Mouse (Mus musculus): Measurements from ENCODE around the gene H2al1g. TPM values are rescaled to one million over a fixed set of nuclear protein-coding genes. Genes with fewer than 3 reads are reported as not detected.
"Not testable (repeated sequence)": the region's sequence is repeated elsewhere in the genome, so short reads cannot be mapped to it uniquely, and the experiment has no call there.

Gene H2al1g
- polyA plus RNA-seq, 1 experiment, result not detected

- not testable (repeated sequence) for H3K27ac ChIP-seq (ENCODE audit: insufficient read depth, low read depth, low read length); H3K4me3 ChIP-seq (ENCODE audit: insufficient read depth, low read length); H3K4me1 ChIP-seq (ENCODE audit: control insufficient read depth, insufficient read depth, low read length)
These were observed 9.5 kb downstream of the H2al1g start, which contains the start of gene H2al1j for GRCm38 (mm10) chrX:11327522-11327921. Gene H2al1j (plus strand): TSS chrX:11327822.

- no peak for TF ChIP-seq POLR2A (IDR thresholded peaks at IDR 0.05; ENCODE audit: borderline replicate concordance, low read depth, low read length)
- TF ChIP-seq CTCF (IDR thresholded peaks at IDR 0.05; ENCODE audit: low read depth, low read length), result no peak
- H3K4me1 ChIP-seq (ENCODE audit: control insufficient read depth, insufficient read depth, low read length), result no peaks in the 10 kb centered on the region
- no peak overlapping the region for H3K4me3 ChIP-seq (ENCODE audit: insufficient read depth, low read length)
- no peak overlapping the region for H3K27ac ChIP-seq (ENCODE audit: insufficient read depth, low read depth, low read length)
These were observed 27.7 kb downstream of the H2al1g start for GRCm38 (mm10) chrX:11345762-11346161.

GRCm38 (mm10) chrX:11346756-11347155, 28.7 kb downstream of the H2al1g start:
- no peaks in the 10 kb centered on the region for H3K4me1 ChIP-seq (ENCODE audit: control insufficient read depth, insufficient read depth, low read length)
- H3K4me3 ChIP-seq (ENCODE audit: insufficient read depth, low read length), result no peak overlapping the region
- no peak overlapping the region for H3K27ac ChIP-seq (ENCODE audit: insufficient read depth, low read depth, low read length)
- TF ChIP-seq CTCF (IDR thresholded peaks at IDR 0.05; ENCODE audit: low read depth, low read length) (no peak), POLR2A (IDR thresholded peaks at IDR 0.05; ENCODE audit: borderline replicate concordance, low read depth, low read length) (no peak)

GRCm38 (mm10) chrX:11360823-11361222, 42.8 kb downstream of the H2al1g start:
- TF ChIP-seq CTCF (IDR thresholded peaks at IDR 0.05; ENCODE audit: low read depth, low read length) (no peak), POLR2A (IDR thresholded peaks at IDR 0.05; ENCODE audit: borderline replicate concordance, low read depth, low read length) (no peak)
- Histone ChIP-seq H3K4me3 (ENCODE audit: insufficient read depth, low read length) (no peak overlapping the region), H3K27ac (ENCODE audit: insufficient read depth, low read depth, low read length) (no peak overlapping the region), H3K4me1 (ENCODE audit: control insufficient read depth, insufficient read depth, low read length) (no peaks in the 10 kb centered on the region)

GRCm38 (mm10) chrX:11361261-11361660, 43.2 kb downstream of the H2al1g start:
- H3K27ac ChIP-seq (ENCODE audit: insufficient read depth, low read depth, low read length), result no peak overlapping the region
- TF ChIP-seq POLR2A (IDR thresholded peaks at IDR 0.05; ENCODE audit: borderline replicate concordance, low read depth, low read length), result no peak
- TF ChIP-seq CTCF (IDR thresholded peaks at IDR 0.05; ENCODE audit: low read depth, low read length), result no peak
- no peaks in the 10 kb centered on the region for H3K4me1 ChIP-seq (ENCODE audit: control insufficient read depth, insufficient read depth, low read length)
- H3K4me3 ChIP-seq (ENCODE audit: insufficient read depth, low read length), result no peak overlapping the region

- Histone ChIP-seq H3K27ac (ENCODE audit: insufficient read depth, low read depth, low read length) (no peak overlapping the region), H3K4me1 (ENCODE audit: control insufficient read depth, insufficient read depth, low read length) (no peaks in the 10 kb centered on the region), H3K4me3 (ENCODE audit: insufficient read depth, low read length) (no peak overlapping the region)
- TF ChIP-seq POLR2A (IDR thresholded peaks at IDR 0.05; ENCODE audit: borderline replicate concordance, low read depth, low read length), result no peak
- no peak for TF ChIP-seq CTCF (IDR thresholded peaks at IDR 0.05; ENCODE audit: low read depth, low read length)
These were observed 45.8 kb downstream of the H2al1g start for GRCm38 (mm10) chrX:11363890-11364289.

- Histone ChIP-seq H3K4me3 (ENCODE audit: insufficient read depth, low read length) (no peak overlapping the region), H3K4me1 (ENCODE audit: control insufficient read depth, insufficient read depth, low read length) (no peaks in the 10 kb centered on the region), H3K27ac (ENCODE audit: insufficient read depth, low read depth, low read length) (no peak overlapping the region)
- no peak for TF ChIP-seq CTCF (IDR thresholded peaks at IDR 0.05; ENCODE audit: low read depth, low read length)
- TF ChIP-seq POLR2A (IDR thresholded peaks at IDR 0.05; ENCODE audit: borderline replicate concordance, low read depth, low read length), result no peak
These were observed 47.1 kb downstream of the H2al1g start for GRCm38 (mm10) chrX:11365151-11365550.

Other genes starting within 250 kb of the H2al1g start
- gene H2al1a, start 19.0 kb upstream of the H2al1g start, polyA plus RNA-seq (2012; ENCODE audit: insufficient read depth, insufficient read length, missing spikeins), result not detected in 2 replicates
- gene H2al1b, start 15.8 kb upstream of the H2al1g start, polyA plus RNA-seq (2012; ENCODE audit: insufficient read depth, insufficient read length, missing spikeins), result not detected in 2 replicates
- not detected in 2 replicates for gene H2al1c, start 12.6 kb upstream of the H2al1g start, polyA plus RNA-seq (2012; ENCODE audit: insufficient read depth, insufficient read length, missing spikeins)
- gene H2al1d, start 9.4 kb upstream of the H2al1g start, polyA plus RNA-seq (2012; ENCODE audit: insufficient read depth, insufficient read length, missing spikeins), result not detected in 2 replicates
- not detected in 2 replicates for gene H2al1e, start 6.3 kb upstream of the H2al1g start, polyA plus RNA-seq (2012; ENCODE audit: insufficient read depth, insufficient read length, missing spikeins)
- gene H2al1f, start 3.1 kb upstream of the H2al1g start, polyA plus RNA-seq (2012; ENCODE audit: insufficient read depth, insufficient read length, missing spikeins), result not detected in 2 replicates
- not detected in 2 replicates for gene H2al1h, start 3.2 kb downstream of the H2al1g start, polyA plus RNA-seq (2012; ENCODE audit: insufficient read depth, insufficient read length, missing spikeins)
- not detected in 2 replicates for gene H2al1i, start 6.4 kb downstream of the H2al1g start, polyA plus RNA-seq (2012; ENCODE audit: insufficient read depth, insufficient read length, missing spikeins)
- gene H2al1j, start 9.6 kb downstream of the H2al1g start, polyA plus RNA-seq (2012; ENCODE audit: insufficient read depth, insufficient read length, missing spikeins), result not detected in 2 replicates

Measured in bone marrow macrophage, adult 2 months (primary cell).